Mouse (Mus musculus): ENCODE measurements around the gene Cux2. TPM values are rescaled to one million over a fixed set of nuclear protein-coding genes. Genes with fewer than 3 reads are reported as not detected.

Cux2 gene
- 0.77 and 1.2 TPM in 2 replicates for polyA plus RNA-seq (2012; rRNA removed)

- Histone ChIP-seq H3K27ac (ENCODE audit: insufficient read depth, low read length) (no peak within 1 kb of the TSS), H3K4me1 (ENCODE audit: control insufficient read depth, insufficient read depth, insufficient read length) (peaks cover 13% of the 10 kb centered on the region), H3K4me3 (ENCODE audit: extremely low read depth, insufficient read depth, insufficient read length) (peak within 1 kb of the TSS; percentile 57), H3K27me3 (ENCODE audit: control insufficient read depth, insufficient read depth, low read length) (peaks cover 20% of the 10 kb centered on the region), H3K36me3 (ENCODE audit: control insufficient read depth, insufficient read depth, low read length) (no peaks in the 10 kb centered on the region)
- DNase-seq (ENCODE audit: low read depth in 1 of 2, low spot score in 2 of 2), result peak in 1 of 2 experiments; percentile 30
- TF ChIP-seq POLR2A (IDR thresholded peaks at IDR 0.05; ENCODE audit: low read depth, low read length) (no peak), CTCF (IDR thresholded peaks at IDR 0.05; ENCODE audit: extremely low read depth, insufficient read depth, insufficient read length, insufficient replicate concordance) (peak; percentile 71; the same call in 1 of the 2 replicates)
- 2% methylated on average over 73 of the region's 90 CpGs for WGBS
Measured at GRCm38 (mm10) chr5:122050017-122050831, at the start of gene Cux2. Cux2 (minus strand) TSS chr5:122050102.

DNA sequence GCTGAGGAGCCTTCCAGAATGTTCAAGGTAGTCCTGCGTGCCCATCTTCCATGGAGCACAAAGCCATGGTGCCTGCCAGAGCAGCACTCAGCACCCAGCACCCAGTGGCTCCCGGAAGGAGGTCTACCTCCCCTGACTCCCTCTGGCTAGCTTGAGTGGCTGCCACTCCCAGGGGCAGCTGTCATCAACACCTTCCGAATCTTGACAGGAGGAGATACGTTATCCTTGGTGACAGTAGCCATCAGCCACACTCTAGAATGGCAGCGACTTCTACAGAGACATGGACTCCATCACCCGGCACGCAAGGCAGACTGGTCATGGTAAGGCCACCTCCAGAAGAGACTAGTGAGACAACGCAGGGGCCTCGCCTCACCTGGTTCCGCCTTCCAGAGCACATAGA lies 44.5 kb upstream of the Cux2 start:
- H3K27ac ChIP-seq (ENCODE audit: insufficient read depth, low read length), result no peak overlapping the region
- H3K36me3 ChIP-seq (ENCODE audit: control insufficient read depth, insufficient read depth, low read length), result no peaks in the 10 kb centered on the region
- 92% methylated on average over 10 of the region's 10 CpGs for WGBS
- H3K4me3 ChIP-seq (ENCODE audit: extremely low read depth, insufficient read depth, insufficient read length), result no peak overlapping the region
- no peaks in the 10 kb centered on the region for H3K4me1 ChIP-seq (ENCODE audit: control insufficient read depth, insufficient read depth, insufficient read length)
- TF ChIP-seq CTCF (IDR thresholded peaks at IDR 0.05; ENCODE audit: extremely low read depth, insufficient read depth, insufficient read length, insufficient replicate concordance), result no peak
- H3K27me3 ChIP-seq (ENCODE audit: control insufficient read depth, insufficient read depth, low read length), result no peaks in the 10 kb centered on the region
- no peak for DNase-seq (ENCODE audit: low read depth in 1 of 2, low spot score in 2 of 2)

DNA sequence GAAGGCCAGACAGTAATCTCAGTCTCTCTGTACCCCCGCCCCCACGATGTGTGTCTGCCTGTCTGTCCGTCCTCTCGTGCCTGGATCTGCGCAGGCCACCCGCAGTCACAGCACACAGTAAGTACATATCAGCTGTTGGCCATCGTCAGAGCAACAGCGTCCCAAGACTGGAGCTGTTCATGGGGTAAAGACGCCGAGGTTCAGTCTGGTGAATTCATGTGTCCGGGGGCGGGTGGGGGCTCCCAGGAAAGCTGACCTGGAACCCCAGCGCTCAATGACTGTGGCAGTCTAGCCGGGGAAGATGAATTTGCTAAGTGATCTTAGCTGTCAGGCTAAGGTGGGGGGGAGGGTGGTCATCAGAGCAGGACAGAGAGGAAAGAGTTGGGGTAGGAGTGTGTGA lies 43.8 kb upstream of the Cux2 start:
- Histone ChIP-seq H3K4me1 (ENCODE audit: control insufficient read depth, insufficient read depth, insufficient read length) (no peaks in the 10 kb centered on the region), H3K4me3 (ENCODE audit: extremely low read depth, insufficient read depth, insufficient read length) (no peak overlapping the region), H3K36me3 (ENCODE audit: control insufficient read depth, insufficient read depth, low read length) (no peaks in the 10 kb centered on the region), H3K27ac (ENCODE audit: insufficient read depth, low read length) (no peak overlapping the region), H3K27me3 (ENCODE audit: control insufficient read depth, insufficient read depth, low read length) (no peaks in the 10 kb centered on the region)
- no peak for DNase-seq (ENCODE audit: low read depth in 1 of 2, low spot score in 2 of 2)
- TF ChIP-seq CTCF (IDR thresholded peaks at IDR 0.05; ENCODE audit: extremely low read depth, insufficient read depth, insufficient read length, insufficient replicate concordance) (no peak), POLR2A (IDR thresholded peaks at IDR 0.05; ENCODE audit: low read depth, low read length) (no peak)
- 91% methylated on average over 14 of the region's 14 CpGs for WGBS

- no peak overlapping the region for H3K4me3 ChIP-seq (ENCODE audit: extremely low read depth, insufficient read depth, insufficient read length)
- no peaks in the 10 kb centered on the region for H3K27me3 ChIP-seq (ENCODE audit: control insufficient read depth, insufficient read depth, low read length)
- no peak overlapping the region for H3K27ac ChIP-seq (ENCODE audit: insufficient read depth, low read length)
- H3K4me1 ChIP-seq (ENCODE audit: control insufficient read depth, insufficient read depth, insufficient read length), result no peaks in the 10 kb centered on the region
- WGBS, result 81% methylated on average over 11 of the region's 11 CpGs
- no peak for DNase-seq (ENCODE audit: low read depth in 1 of 2, low spot score in 2 of 2)
- no peak for TF ChIP-seq CTCF (IDR thresholded peaks at IDR 0.05; ENCODE audit: extremely low read depth, insufficient read depth, insufficient read length, insufficient replicate concordance)
- no peak for TF ChIP-seq POLR2A (IDR thresholded peaks at IDR 0.05; ENCODE audit: low read depth, low read length)
- H3K36me3 ChIP-seq (ENCODE audit: control insufficient read depth, insufficient read depth, low read length), result no peaks in the 10 kb centered on the region
Measured at GRCm38 (mm10) chr5:122092794-122093193, 42.9 kb upstream of the Cux2 start.

DNA sequence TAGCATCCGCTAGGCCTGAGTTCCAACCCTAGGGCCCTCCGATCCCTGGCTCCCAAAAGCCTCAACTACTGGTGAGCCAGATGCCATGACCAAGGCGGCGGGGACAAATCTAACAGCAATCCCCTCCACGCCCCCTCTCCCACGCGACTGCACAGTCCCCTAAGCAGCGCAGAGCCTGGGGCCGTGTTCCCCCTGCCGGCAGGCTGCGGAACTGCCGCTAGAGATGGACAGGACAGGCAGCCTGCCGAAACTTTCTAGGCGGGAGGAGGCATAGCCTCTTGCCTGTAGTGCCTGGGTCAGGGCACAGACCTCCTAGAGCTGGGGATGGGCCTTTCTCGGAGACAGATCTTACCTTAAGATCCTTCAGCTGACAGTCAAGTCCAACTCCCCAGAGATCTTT lies 41.2 kb upstream of the Cux2 start:
- no peak overlapping the region for H3K27ac ChIP-seq (ENCODE audit: insufficient read depth, low read length)
- 17% methylated on average over 15 of the region's 15 CpGs for WGBS
- no peak overlapping the region for H3K4me3 ChIP-seq (ENCODE audit: extremely low read depth, insufficient read depth, insufficient read length)
- no peaks in the 10 kb centered on the region for H3K4me1 ChIP-seq (ENCODE audit: control insufficient read depth, insufficient read depth, insufficient read length)
- H3K27me3 ChIP-seq (ENCODE audit: control insufficient read depth, insufficient read depth, low read length), result no peaks in the 10 kb centered on the region
- no peak for TF ChIP-seq POLR2A (IDR thresholded peaks at IDR 0.05; ENCODE audit: low read depth, low read length)
- peak; percentile 83; the same call in 1 of the 2 replicates for TF ChIP-seq CTCF (IDR thresholded peaks at IDR 0.05; ENCODE audit: extremely low read depth, insufficient read depth, insufficient read length, insufficient replicate concordance)
- DNase-seq (ENCODE audit: low read depth in 1 of 2, low spot score in 2 of 2), result peak in 1 of 2 experiments; percentile 45
- H3K36me3 ChIP-seq (ENCODE audit: control insufficient read depth, insufficient read depth, low read length), result no peaks in the 10 kb centered on the region

DNA sequence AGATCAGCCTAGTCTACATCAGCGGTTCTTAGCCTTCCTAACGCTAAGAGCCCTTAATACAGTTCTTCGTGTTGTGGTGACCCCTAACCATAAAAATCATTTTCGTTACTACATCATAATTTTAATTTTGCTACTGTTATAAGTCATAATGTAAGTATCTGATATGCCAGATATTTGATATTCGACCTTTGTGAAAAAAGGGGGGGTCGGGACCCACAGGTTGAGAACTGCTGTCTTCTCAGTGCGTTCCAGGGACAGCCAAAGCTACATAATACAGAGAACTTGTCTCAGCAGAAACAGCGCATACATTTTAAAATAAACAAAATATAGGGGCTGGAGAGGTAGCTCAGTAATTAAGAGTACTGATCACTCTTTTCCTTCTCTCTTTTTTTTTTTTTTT lies 39.8 kb upstream of the Cux2 start:
- Histone ChIP-seq H3K4me1 (ENCODE audit: control insufficient read depth, insufficient read depth, insufficient read length) (no peaks in the 10 kb centered on the region), H3K4me3 (ENCODE audit: extremely low read depth, insufficient read depth, insufficient read length) (no peak overlapping the region), H3K36me3 (ENCODE audit: control insufficient read depth, insufficient read depth, low read length) (no peaks in the 10 kb centered on the region), H3K27ac (ENCODE audit: insufficient read depth, low read length) (no peak overlapping the region), H3K27me3 (ENCODE audit: control insufficient read depth, insufficient read depth, low read length) (no peaks in the 10 kb centered on the region)
- DNase-seq (ENCODE audit: low read depth in 1 of 2, low spot score in 2 of 2), result no peak
- 88% methylated on average over 8 of the region's 8 CpGs for WGBS
- no peak for TF ChIP-seq POLR2A (IDR thresholded peaks at IDR 0.05; ENCODE audit: low read depth, low read length)
- TF ChIP-seq CTCF (IDR thresholded peaks at IDR 0.05; ENCODE audit: extremely low read depth, insufficient read depth, insufficient read length, insufficient replicate concordance), result no peak

GRCm38 (mm10) chr5:122088917-122089316 lies 39.0 kb upstream of the Cux2 start:
- TF ChIP-seq POLR2A (IDR thresholded peaks at IDR 0.05; ENCODE audit: low read depth, low read length) (no peak), CTCF (IDR thresholded peaks at IDR 0.05; ENCODE audit: extremely low read depth, insufficient read depth, insufficient read length, insufficient replicate concordance) (peak; percentile 90; the same call in 1 of the 2 replicates)
- no peaks in the 10 kb centered on the region for H3K36me3 ChIP-seq (ENCODE audit: control insufficient read depth, insufficient read depth, low read length)
- no peaks in the 10 kb centered on the region for H3K27me3 ChIP-seq (ENCODE audit: control insufficient read depth, insufficient read depth, low read length)
- H3K27ac ChIP-seq (ENCODE audit: insufficient read depth, low read length), result no peak overlapping the region
- H3K4me1 ChIP-seq (ENCODE audit: control insufficient read depth, insufficient read depth, insufficient read length), result no peaks in the 10 kb centered on the region
- DNase-seq (ENCODE audit: low read depth in 1 of 2, low spot score in 2 of 2), result peak; percentile 51 to 70
- no peak overlapping the region for H3K4me3 ChIP-seq (ENCODE audit: extremely low read depth, insufficient read depth, insufficient read length)
- WGBS, result 2% methylated on average over 5 of the region's 5 CpGs

Measured in spleen, adult 2 months (tissue).